Mouse (Mus musculus): Measurements from ENCODE around the gene Kidins220.

The Kidins220 gene

DNA sequence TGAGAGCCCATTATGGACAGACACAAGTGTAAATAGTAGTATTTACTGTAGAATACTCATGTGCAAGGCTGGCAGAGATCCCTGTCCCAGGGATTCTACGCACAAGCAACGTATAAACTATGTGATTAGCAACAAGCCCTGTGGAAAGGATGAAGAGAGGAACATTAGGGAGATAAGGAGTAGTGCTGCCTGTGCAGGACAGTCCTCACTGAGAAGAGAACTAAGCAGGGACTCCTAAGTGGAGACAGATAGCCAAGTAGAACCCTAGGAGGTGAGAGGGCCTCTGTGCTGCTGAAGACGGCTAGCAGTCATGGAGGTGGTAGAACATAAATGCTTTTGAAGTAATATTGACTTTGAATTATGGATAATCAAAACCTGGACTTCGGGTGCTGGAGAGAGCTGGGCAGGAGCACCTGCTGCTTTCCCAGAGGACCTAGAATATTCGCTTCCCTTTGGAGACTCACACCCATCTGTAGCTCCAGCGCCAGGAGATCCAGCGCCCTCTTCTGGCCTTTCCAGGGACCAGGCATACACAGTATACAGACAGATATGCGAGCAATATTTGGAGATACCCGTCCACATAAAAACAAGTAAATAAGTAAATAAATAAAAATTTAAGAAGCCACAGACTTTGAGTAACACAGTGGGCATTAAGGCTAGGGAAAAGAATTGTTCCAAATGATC lies 50.3 kb downstream of the Kidins220 start:
- DNase-seq (ENCODE audit: extremely low read depth, low read depth): no peak

- DNase-seq (ENCODE audit: extremely low read depth, low read depth): no peak
Observed at GRCm38 (mm10) chr12:25026308-25026707, 51.6 kb downstream of the Kidins220 start.

DNA sequence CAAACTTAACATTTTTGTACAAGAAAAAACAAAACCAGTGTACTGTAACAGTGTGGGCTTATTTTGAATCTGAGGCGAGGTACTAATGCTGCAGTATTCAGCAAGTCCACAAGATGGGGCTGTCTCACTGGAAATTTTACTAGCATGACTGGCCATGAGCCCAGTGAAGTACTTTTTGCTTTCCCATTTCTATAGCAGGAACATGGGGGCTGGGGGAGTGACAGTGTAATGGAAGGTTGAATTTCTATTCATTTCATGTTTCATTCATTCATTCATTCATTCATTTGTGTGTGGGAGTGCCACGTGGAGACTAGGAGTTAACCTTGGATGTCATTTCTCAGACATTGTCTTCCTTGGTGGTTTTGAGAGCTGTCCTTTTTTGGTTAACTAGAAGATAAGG lies 52.7 kb downstream of the Kidins220 start:
- peak; percentile 31 for DNase-seq (ENCODE audit: extremely low read depth, low read depth)

DNA sequence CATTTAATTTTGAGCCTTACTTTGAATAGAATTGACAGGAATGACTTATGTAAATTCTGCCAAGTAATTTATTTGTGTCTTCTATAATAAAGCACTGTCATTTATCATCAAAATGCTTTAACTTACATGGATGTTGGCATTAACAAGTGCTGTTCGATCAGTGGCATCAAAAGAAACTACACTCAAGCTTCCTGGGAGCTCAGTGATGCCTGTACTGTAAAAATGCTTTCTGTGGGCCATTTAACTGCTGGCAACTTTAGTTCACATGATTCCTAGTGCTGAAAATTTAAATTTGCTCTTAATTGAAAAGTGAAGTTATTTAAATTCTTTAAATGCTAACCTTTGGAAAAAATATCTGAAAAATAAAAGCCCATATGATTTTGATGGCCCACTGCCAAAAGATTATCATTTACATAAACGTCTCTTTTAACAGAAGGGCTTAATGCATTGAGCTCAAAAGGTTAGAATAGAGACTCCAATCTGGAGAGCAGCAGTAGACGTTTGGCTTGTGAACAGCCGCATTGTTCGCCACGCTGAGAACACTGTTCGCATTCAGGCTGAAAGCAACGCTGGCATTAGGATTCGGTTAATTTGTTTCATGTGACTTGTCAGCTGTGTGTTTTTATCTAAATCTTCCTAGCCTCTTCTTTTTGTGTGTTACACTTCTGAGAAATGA lies 59.1 kb downstream of the Kidins220 start:
- DNase-seq (ENCODE audit: extremely low read depth, low read depth): no peak

GRCm38 (mm10) chr12:25034338-25034953 lies 59.7 kb downstream of the Kidins220 start:
- DNase-seq (ENCODE audit: extremely low read depth, low read depth): no peak

- peak; percentile 18 for DNase-seq (ENCODE audit: extremely low read depth, low read depth)
Observed at GRCm38 (mm10) chr12:25036024-25036423, 61.3 kb downstream of the Kidins220 start.

DNA sequence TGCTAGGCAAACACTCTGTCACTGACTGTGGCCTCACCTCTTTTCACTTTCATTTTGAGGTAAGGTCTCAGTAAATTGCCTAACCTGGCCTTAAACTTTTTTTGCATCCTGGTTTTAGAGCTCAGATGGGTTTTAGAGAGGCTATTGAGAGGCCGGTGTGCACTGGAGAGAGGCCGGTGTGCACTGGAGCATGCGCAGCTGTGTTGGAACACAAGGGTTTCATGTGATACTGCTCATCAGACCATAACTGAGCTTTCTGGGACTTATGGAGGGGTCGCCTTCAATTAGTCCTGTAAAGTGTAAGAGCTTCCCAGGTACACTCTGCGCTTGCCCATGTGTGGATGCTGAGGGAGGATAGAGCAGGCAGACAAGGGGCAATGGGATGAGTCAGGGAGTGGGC lies 62.5 kb downstream of the Kidins220 start:
- DNase-seq (ENCODE audit: extremely low read depth, low read depth): no peak

GRCm38 (mm10) chr12:25037681-25038472 lies 63.2 kb downstream of the Kidins220 start:
- no peak for DNase-seq (ENCODE audit: extremely low read depth, low read depth)

GRCm38 (mm10) chr12:25044056-25044455 lies 69.3 kb downstream of the Kidins220 start:
- no peak for DNase-seq (ENCODE audit: extremely low read depth, low read depth)

DNA sequence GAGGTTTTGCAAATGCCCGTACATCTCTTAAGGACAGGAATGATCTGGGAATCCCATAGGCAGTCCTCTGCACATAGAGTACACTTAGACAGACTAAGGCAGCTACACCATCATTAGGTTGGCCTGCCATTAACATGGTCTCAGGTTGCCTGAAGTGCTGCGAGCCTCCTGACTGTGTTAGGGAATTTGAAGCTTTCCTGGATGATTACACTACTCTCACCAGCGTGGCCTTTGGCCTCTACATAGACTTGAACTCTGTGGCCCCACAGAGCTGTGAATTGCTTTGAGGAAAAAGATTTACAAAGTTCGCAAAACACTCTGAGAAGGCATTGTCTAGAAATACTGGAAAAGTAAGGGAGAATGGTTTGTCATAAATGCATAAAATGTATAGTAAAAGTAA lies 69.9 kb downstream of the Kidins220 start:
- DNase-seq (ENCODE audit: extremely low read depth, low read depth): no peak

DNA sequence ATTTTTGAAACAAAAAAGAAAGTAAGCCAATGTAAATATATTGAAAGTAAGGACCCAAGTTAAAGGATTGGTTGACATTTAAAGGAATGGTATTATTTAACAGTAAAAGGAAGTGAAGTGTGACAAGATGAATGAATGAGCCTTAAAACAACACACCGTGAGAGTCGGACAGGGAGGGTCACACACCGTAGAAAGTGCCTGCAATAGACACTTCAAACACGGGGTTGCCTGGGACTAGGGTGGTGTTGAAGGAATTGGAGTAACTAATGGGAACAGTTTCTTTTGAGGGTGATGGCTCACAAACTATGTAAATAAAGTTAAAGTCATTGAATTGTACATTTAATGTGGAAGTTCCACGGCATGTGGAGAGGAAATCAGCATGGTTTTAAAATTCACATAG lies 74.5 kb downstream of the Kidins220 start:
- no peak for DNase-seq (ENCODE audit: extremely low read depth, low read depth)

DNA sequence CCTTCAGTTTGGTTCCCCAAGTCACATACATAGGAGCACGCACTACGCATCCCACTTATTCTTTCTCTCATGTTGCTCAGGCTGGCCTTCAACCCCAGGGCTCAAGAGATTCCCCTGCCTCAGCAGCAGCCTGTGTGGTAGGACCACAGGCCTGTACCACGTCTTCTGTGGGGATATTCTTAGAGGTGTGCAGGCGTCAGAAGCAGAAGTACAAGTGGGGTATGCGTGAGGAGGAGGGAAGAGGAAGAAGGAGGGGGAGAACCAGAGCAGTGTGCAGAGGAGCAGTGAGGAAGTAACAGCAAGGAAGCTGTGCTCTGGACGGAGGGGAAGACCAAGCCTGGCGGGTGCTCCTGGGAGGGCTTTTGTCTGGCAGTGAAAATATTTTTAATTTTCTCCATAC lies 79.8 kb downstream of the Kidins220 start:
- DNase-seq (ENCODE audit: extremely low read depth, low read depth): no peak

- DNase-seq (ENCODE audit: extremely low read depth, low read depth): no peak
Observed at GRCm38 (mm10) chr12:25054963-25055362, 80.2 kb downstream of the Kidins220 start.

DNA sequence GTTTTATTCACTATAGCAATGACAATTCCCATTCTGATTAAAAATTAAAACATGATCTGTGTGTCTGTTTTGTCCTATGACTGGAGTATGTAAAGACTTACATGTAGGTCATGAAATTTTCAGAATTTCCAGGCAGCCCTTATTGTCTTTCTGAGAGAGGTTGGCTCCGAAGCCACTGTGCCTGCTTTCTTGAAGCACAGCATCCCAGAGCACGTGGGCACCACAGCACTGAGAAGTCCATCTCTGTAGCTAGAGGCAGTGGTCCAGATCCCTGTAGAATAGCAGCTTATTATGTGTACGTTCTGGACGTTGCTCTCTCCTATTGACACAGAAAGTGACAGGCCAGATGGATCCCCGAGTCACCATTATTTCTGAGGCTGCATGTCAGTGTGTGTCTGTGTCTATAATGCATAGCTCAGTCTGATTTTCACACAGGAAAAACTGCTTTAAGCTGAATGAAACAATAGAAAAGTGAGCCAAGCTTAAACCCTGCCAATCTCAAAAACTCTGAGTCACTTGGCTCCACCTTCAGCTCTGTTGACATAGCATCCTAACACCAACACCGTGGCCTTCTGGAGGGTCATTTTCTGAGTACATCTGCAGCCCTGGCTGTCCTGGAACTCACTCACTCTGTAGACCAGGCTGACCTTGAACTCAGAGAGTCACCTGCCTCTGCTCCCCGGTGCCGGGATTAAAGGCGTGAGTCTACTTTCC lies 84.9 kb downstream of the Kidins220 start:
- no peak for DNase-seq (ENCODE audit: extremely low read depth, low read depth)

DNA sequence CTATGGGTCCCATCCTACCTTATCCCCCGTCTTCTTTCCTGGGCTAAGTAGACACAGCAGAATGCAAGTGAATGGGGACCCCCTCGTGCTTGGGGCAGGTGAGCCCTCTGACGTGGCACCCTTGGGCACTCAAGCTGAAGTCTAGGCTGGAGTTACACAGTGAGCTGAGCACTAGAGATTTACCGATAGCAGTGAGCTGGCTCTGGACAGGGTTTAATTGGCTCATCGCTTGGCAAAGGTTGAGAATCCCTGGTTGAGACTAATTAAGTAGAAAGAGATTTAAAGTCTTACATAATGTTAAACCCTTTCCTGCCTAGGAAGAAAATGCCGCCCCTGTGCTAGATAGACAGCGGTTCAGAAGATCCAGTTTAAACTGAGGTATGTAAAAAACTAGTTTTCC lies 86.2 kb downstream of the Kidins220 start:
- no peak for DNase-seq (ENCODE audit: extremely low read depth, low read depth)

GRCm38 (mm10) chr12:25062264-25062663 lies 87.5 kb downstream of the Kidins220 start:
- no peak for DNase-seq (ENCODE audit: extremely low read depth, low read depth)

DNA sequence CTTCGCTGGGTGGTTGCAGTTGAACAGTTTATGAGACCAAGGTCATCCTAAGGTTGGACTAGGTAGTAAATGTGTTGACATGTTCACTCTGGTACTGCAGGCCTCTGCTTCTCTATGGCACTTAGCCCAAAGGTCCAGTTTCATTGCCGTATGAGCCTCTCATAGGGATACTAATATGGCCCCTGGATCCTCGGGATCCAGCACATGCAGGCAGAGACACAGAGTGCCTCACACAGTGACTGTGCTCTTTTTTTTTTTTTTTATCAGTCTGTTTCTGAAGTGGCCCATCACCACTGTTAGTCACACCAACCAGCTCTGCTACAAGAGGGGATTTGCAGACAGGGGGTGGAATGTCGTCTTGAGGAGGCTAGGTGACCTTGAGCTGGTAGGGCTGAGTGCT lies 98.6 kb downstream of the Kidins220 start:
- no peak for DNase-seq (ENCODE audit: extremely low read depth, low read depth)

DNA sequence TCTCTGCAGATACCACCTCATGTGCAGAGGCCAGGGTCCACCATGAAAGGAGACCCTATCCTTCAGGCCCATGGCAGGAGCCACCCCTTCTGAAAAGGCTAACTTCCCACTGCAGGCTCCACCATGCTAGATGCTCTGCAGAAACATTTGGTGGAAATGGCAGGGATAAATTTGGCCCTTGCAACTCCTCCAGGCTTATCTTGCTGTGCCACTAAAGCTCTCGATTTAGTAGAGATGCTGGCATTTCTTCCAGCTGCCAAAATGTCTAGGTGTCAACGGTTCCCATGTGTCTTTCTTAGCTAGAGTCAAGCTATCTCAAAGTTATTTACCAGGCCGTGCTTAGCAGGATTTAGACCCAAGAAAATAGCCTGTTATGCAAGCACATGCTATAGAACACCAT lies 99.6 kb downstream of the Kidins220 start:
- no peak for DNase-seq (ENCODE audit: extremely low read depth, low read depth)

- no peak for DNase-seq (ENCODE audit: extremely low read depth, low read depth)
Observed at GRCm38 (mm10) chr12:25083260-25084178, 108.8 kb downstream of the Kidins220 start.

DNA sequence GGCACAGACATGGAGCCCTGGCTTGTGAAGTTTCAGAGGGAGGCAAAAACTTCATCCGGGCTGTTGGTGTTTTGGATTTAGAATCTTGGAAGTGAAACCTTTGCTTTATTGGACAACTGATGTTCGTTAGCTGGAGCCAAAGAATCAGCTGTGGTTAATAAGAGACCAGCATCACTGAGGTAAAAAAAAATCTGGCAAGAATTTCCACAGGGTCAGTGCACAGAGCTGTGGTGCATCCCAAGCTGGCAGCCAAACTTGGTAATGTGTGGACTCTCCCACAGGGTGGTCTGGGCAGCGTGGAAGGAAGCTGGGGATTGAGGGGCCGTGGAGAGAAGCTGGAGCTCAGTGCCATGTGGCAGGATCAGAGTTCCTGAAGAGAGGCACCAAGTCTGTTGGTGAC lies 112.2 kb downstream of the Kidins220 start:
- DNase-seq (ENCODE audit: extremely low read depth, low read depth): no peak
